Mouse (Mus musculus): ENCODE results near the gene Lst1.

GRCm38 (mm10) chr17:35198946-35199345 lies 10.7 kb upstream of the Lst1 start:
- TF ChIP-seq CHD2 (IDR thresholded peaks at IDR 0.05; ENCODE audit: low read depth, low read length), result no peak
- TF ChIP-seq HCFC1 (IDR thresholded peaks at IDR 0.05; ENCODE audit: borderline replicate concordance, insufficient read depth, low read length), result no peak
- no peak for TF ChIP-seq MAFK (IDR thresholded peaks at IDR 0.05; ENCODE audit: insufficient read depth, low read depth, low read length)
- TF ChIP-seq ZNF384 (IDR thresholded peaks at IDR 0.05; ENCODE audit: low read depth, low read length), result no peak
